Comparison of ENCODE assay signal across 9 mouse cellular contexts in the genomic region with DNA sequence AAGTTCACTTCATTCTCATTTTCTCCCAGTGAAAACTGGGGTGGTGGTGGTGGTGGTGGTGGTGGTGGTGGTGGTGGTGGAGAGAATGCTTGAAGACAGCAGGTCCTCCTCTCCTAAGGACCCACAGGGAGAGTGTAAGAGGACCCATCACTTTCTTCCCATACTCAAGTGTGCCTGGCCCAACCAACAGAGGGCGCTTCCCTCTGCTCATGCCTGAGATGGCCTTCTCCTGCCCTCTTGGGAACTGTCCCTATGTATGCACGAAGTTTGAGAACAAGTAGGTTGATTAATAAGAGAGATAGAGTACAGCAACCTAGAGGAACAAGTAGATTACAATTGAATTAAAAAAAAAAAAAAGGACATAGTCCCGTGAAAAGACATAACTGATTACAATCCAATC.
A peak's percentile ranks its signal among the peaks of the same experiment; 100 is the strongest.
DNase-seq lines count a peak whose midpoint lies in the region; ATAC-seq and TF ChIP-seq lines count a peak whose summit lies in the region.
"Had no signal": no experiment of that assay in that cellular context is flagged by ENCODE, and none has a peak within 500 bp of the region (broad histone marks: within the 10 kb centered on the region; RNA-seq: fewer than 3 reads in every experiment).

No protein-coding gene starts in this region.

- H3K27ac ChIP-seq in gastrocnemius, adult 2 months: no peak overlapping the region
- no peak overlapping the region for H3K27ac ChIP-seq in neural tube, embryonic 11.5 days (ENCODE audit: low read depth, low read length)
- H3K27ac ChIP-seq in neural tube, embryonic 15.5 days (replicated peaks): no peak overlapping the region
- H3K27ac ChIP-seq in liver, postnatal 0 days (ENCODE audit: low read depth): no peak overlapping the region
- no peak overlapping the region for H3K27ac ChIP-seq in midbrain, embryonic 13.5 days
- H3K27ac ChIP-seq: limb, embryonic 15.5 days had no signal

- H3K9me3 ChIP-seq in neural tube, embryonic 11.5 days (ENCODE audit: control insufficient read depth, low read length): no peaks in the 10 kb centered on the region
- no peaks in the 10 kb centered on the region for H3K9me3 ChIP-seq in neural tube, embryonic 15.5 days (replicated peaks)
- no peaks in the 10 kb centered on the region for H3K9me3 ChIP-seq in liver, postnatal 0 days (ENCODE audit: low read length)
- H3K9me3 ChIP-seq in midbrain, embryonic 13.5 days: no peaks in the 10 kb centered on the region
- H3K9me3 ChIP-seq: limb, embryonic 15.5 days had no signal

- no peak for ATAC-seq in neural tube, embryonic 11.5 days (ENCODE audit: insufficient read depth, low FRiP score, low TSS enrichment)
- ATAC-seq in neural tube, embryonic 15.5 days (ENCODE audit: low FRiP score): no peak
- ATAC-seq in liver, postnatal 0 days: no peak
- ATAC-seq in midbrain, embryonic 13.5 days: no peak

- no peak overlapping the region for H3K4me3 ChIP-seq in gastrocnemius, adult 2 months
- no peak overlapping the region for H3K4me3 ChIP-seq in neural tube, embryonic 11.5 days (ENCODE audit: low read depth, low read length)
- no peak overlapping the region for H3K4me3 ChIP-seq in neural tube, embryonic 15.5 days (replicated peaks)
- no peak overlapping the region for H3K4me3 ChIP-seq in liver, postnatal 0 days (ENCODE audit: low read depth, low read length)
- no peak overlapping the region for H3K4me3 ChIP-seq in midbrain, embryonic 13.5 days (replicated peaks)
- H3K4me3 ChIP-seq: limb, embryonic 15.5 days had no signal

- 54% methylated on average over 3 of the region's 3 CpGs for WGBS in neural tube, embryonic 11.5 days
- 46% methylated on average over 3 of the region's 3 CpGs for WGBS in neural tube, embryonic 15.5 days
- WGBS in liver, postnatal 0 days (ENCODE audit: insufficient replicate concordance): 26% methylated on average over 3 of the region's 3 CpGs
- WGBS in midbrain, embryonic 13.5 days: 56% methylated on average over 3 of the region's 3 CpGs

- no peaks in the 10 kb centered on the region for H3K4me1 ChIP-seq in neural tube, embryonic 11.5 days (ENCODE audit: control insufficient read depth, insufficient read depth, low read length)
- H3K4me1 ChIP-seq in neural tube, embryonic 15.5 days: no peaks in the 10 kb centered on the region
- no peaks in the 10 kb centered on the region for H3K4me1 ChIP-seq in liver, postnatal 0 days (ENCODE audit: insufficient read depth)
- H3K4me1 ChIP-seq in midbrain, embryonic 13.5 days (replicated peaks): no peaks in the 10 kb centered on the region
- H3K4me1 ChIP-seq: limb, embryonic 15.5 days had no signal

- intact Hi-C loops in gastrocnemius, adult 2 months (cut with DNase I): no loop called here

- H3K9ac ChIP-seq in neural tube, embryonic 11.5 days (ENCODE audit: low read length): no peak overlapping the region
- H3K9ac ChIP-seq in neural tube, embryonic 15.5 days (replicated peaks): no peak overlapping the region
- H3K9ac ChIP-seq in liver, postnatal 0 days (replicated peaks): no peak overlapping the region
- H3K9ac ChIP-seq in midbrain, embryonic 13.5 days (replicated peaks): no peak overlapping the region
- H3K9ac ChIP-seq: limb, embryonic 15.5 days had no signal

- H3K4me2 ChIP-seq in neural tube, embryonic 11.5 days (ENCODE audit: low read depth): no peak overlapping the region
- no peak overlapping the region for H3K4me2 ChIP-seq in neural tube, embryonic 15.5 days
- H3K4me2 ChIP-seq in liver, postnatal 0 days (ENCODE audit: low read depth, low read length): no peak overlapping the region
- no peak overlapping the region for H3K4me2 ChIP-seq in midbrain, embryonic 13.5 days (replicated peaks)
- H3K4me2 ChIP-seq: limb, embryonic 15.5 days had no signal

- peak; percentile 63 for TF ChIP-seq CTCF in gastrocnemius, adult 2 months (IDR thresholded peaks at IDR 0.05)
- peak; percentile 55 for TF ChIP-seq CTCF in liver, postnatal 0 days (IDR thresholded peaks at IDR 0.05; ENCODE audit: low read depth)

- DNase-seq in gastrocnemius, adult 2 months: peak; percentile 41
- no peak for DNase-seq in gastrocnemius, postnatal 25 days
- DNase-seq in neural tube, embryonic 11.5 days (ENCODE audit: low spot score): peak; percentile 28
- DNase-seq in cerebellum, adult 8-10 months: peak; percentile 7
- DNase-seq in liver, postnatal 0 days: no peak
- DNase-seq in frontal cortex, postnatal 14 days (ENCODE audit: low spot score in 2 of 2): no peak

- H3K36me3 ChIP-seq in neural tube, embryonic 11.5 days (ENCODE audit: control insufficient read depth, insufficient read depth, low read length): no peaks in the 10 kb centered on the region
- no peaks in the 10 kb centered on the region for H3K36me3 ChIP-seq in neural tube, embryonic 15.5 days
- H3K36me3 ChIP-seq in liver, postnatal 0 days (replicated peaks; ENCODE audit: insufficient read depth, low read length): no peaks in the 10 kb centered on the region
- H3K36me3 ChIP-seq in midbrain, embryonic 13.5 days: no peaks in the 10 kb centered on the region
- H3K36me3 ChIP-seq: limb, embryonic 15.5 days had no signal

- no peaks in the 10 kb centered on the region for H3K27me3 ChIP-seq in neural tube, embryonic 11.5 days (ENCODE audit: control insufficient read depth, insufficient read depth, low read length)
- no peaks in the 10 kb centered on the region for H3K27me3 ChIP-seq in neural tube, embryonic 15.5 days (replicated peaks)
- H3K27me3 ChIP-seq in liver, postnatal 0 days (ENCODE audit: insufficient read depth, low read length): no peaks in the 10 kb centered on the region
- no peaks in the 10 kb centered on the region for H3K27me3 ChIP-seq in midbrain, embryonic 13.5 days
- H3K27me3 ChIP-seq: limb, embryonic 15.5 days had no signal

- no peak for TF ChIP-seq EP300 in liver, postnatal 0 days (IDR thresholded peaks at IDR 0.05; ENCODE audit: low read depth)

Comparison
In these comparisons a context has a peak if more than half of its experiments do, and no peak if none do; other contexts are left out.
1. DNase-seq: peak in gastrocnemius, adult 2 months (single experiment), neural tube, embryonic 11.5 days (single experiment) and cerebellum, adult 8-10 months (single experiment); none in gastrocnemius, postnatal 25 days (single experiment), liver, postnatal 0 days (single experiment) and frontal cortex, postnatal 14 days (0 of 2).